Mouse (Mus musculus): Measurements from ENCODE around the gene Nap1l3. TPM values are rescaled to one million over a fixed set of nuclear protein-coding genes. Genes with fewer than 3 reads are reported as not detected.

Gene Nap1l3
- total RNA-seq (2015; ENCODE audit: low replicate concordance) (1.7 TPM in 1 of 2 replicates, not detected in the other), total RNA-seq (2017; ENCODE audit: low replicate concordance) (0.64 TPM in 1 of 2 replicates, not detected in the other)

DNA sequence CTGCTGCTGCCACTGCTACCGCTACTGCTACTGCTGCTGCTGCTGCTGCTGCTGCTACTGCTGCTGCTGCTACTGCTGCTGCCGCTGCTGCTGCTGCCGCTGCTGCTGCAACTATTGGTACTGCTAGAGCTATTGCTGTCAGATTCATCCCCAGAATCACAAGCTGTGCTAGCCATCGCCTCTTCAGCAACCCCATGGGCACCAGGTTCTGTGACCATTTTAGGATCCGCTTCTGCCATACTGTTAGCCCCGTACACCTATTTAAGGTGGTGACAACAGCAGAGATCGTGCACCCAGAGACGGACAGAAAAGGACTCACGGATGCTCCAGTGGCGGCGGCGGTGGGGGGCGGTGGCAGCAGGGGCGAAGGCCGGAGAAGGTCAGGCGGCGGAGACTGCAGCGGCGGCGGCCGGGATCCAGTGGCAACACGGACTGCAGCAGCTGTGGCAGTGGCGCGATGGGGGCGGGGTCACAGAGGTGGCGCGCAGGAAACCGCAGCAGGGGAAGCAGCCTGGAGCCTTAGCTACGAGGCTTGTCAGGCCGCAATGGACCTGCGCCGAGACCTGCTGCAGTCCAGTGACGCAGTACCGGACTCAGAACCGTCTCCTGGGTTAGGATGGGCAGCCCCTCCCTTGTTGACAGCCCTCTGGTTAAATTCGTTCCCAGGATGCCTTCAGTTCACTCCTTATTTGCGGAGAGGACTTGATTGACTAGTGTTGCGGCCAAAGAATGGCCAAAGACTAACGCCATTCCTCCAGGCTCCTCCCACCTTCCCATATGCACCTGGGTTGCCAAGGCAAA is at the start of gene Nap1l3:
TSS of gene Nap1l3 (minus strand) at position 621 of the 801 bp plus-strand sequence.
- peak; percentile 54 for ATAC-seq (replicated peaks; ENCODE audit: low FRiP score, poor library complexity, severe bottlenecking)

- ATAC-seq (replicated peaks; ENCODE audit: low FRiP score, poor library complexity, severe bottlenecking): no peak
These were observed 451 bp upstream of the Nap1l3 start for GRCm38 (mm10) chrX:122397652-122398051.

All from erythroid progenitor cell, adult 5-6 weeks (primary cell).